Mouse (Mus musculus) myocyte (in vitro differentiated cells): ENCODE data around the gene Defb13. TPM values are rescaled to one million over a fixed set of nuclear protein-coding genes. Genes with fewer than 3 reads are reported as not detected.
"Not testable (repeated sequence)": the region's sequence is repeated elsewhere in the genome, so short reads cannot be mapped to it uniquely, and the experiment has no call there.

Source experiments
- H3K27me3 ChIP-seq: one replicate; pipeline ENCODE4 v1.6.1; 2011; ENCODE audit not compliant: control insufficient read depth, insufficient read depth, insufficient read length
- H3K36me3 ChIP-seq: one replicate; pipeline ENCODE4 v1.6.1; 2011; ENCODE audit not compliant: control insufficient read depth, insufficient read depth
- H3K4me2 ChIP-seq: one replicate; pipeline ENCODE4 v1.6.1; 2011; ENCODE audit warnings: low read depth, control low read depth
- H3K4me3 ChIP-seq: one replicate; pipeline ENCODE4 v1.5.1; 2011; ENCODE audit warnings: mild to moderate bottlenecking, control low read depth, moderate library complexity
- H3K79me2 ChIP-seq: one replicate; pipeline ENCODE4 v1.6.1; 2011; ENCODE audit not compliant: control insufficient read depth, insufficient read depth
- H3ac ChIP-seq: one replicate; pipeline ENCODE4 v1.6.1; 2011; ENCODE audit not compliant: control insufficient read depth, insufficient read length
- CEBPB ChIP-seq: IDR thresholded peaks from 2 replicates; pipeline ENCODE4 v1.6.1; 2011; ENCODE audit warnings: mild to moderate bottlenecking, moderate library complexity; ENCODE audit not compliant: poor library complexity, insufficient read depth, severe bottlenecking
- E2F4 ChIP-seq: IDR thresholded peaks from one replicate; pipeline ENCODE4 v1.6.1; 2011; ENCODE audit warnings: mild to moderate bottlenecking, control low read depth, moderate library complexity; ENCODE audit not compliant: insufficient read depth
- MAX ChIP-seq: IDR thresholded peaks from one replicate; pipeline ENCODE4 v1.6.1; 2011; ENCODE audit warnings: low read depth, mild to moderate bottlenecking, control low read depth
- MYOD1 ChIP-seq, 3 experiments: IDR thresholded peaks; one replicate each; pipeline ENCODE4 v1.6.1; 2011; ENCODE audit warnings: control low read depth in 2 of 3, low read depth in 2 of 3, mild to moderate bottlenecking in 2 of 3, moderate library complexity in 1 of 3; ENCODE audit not compliant: insufficient read length in 2 of 3, control insufficient read depth in 1 of 3
- MYOG ChIP-seq, 3 experiments: IDR thresholded peaks; one replicate each; pipeline ENCODE4 v1.6.1; 2011; ENCODE audit warnings: control low read depth in 2 of 3, low read depth in 2 of 3, mild to moderate bottlenecking in 2 of 3; ENCODE audit not compliant: insufficient read length in 2 of 3, control insufficient read depth in 1 of 3, insufficient read depth in 1 of 3
- POLR2A ChIP-seq: IDR thresholded peaks from one replicate; pipeline ENCODE4 v1.6.1; 2011; ENCODE audit warnings: low read depth, mild to moderate bottlenecking, control low read depth, moderate library complexity; ENCODE audit not compliant: insufficient read length
- POLR2AphosphoS2 ChIP-seq: IDR thresholded peaks from one replicate; pipeline ENCODE4 v1.6.1; 2011; ENCODE audit warnings: low read depth, control low read depth; ENCODE audit not compliant: insufficient read length
- REST ChIP-seq: IDR thresholded peaks from one replicate; pipeline ENCODE4 v1.6.1; 2011; ENCODE audit warnings: mild to moderate bottlenecking, control low read depth, moderate library complexity; ENCODE audit not compliant: insufficient read depth, insufficient read length
- SRF ChIP-seq: IDR thresholded peaks from one replicate; pipeline ENCODE4 v1.6.1; 2011; ENCODE audit warnings: low read depth; ENCODE audit not compliant: control insufficient read depth, insufficient read length
- TCF12 ChIP-seq: IDR thresholded peaks from one replicate; pipeline ENCODE4 v1.6.1; 2011; ENCODE audit warnings: mild to moderate bottlenecking, control low read depth; ENCODE audit not compliant: poor library complexity, insufficient read depth, severe bottlenecking
- TCF3 ChIP-seq: IDR thresholded peaks from one replicate; pipeline ENCODE4 v1.6.1; 2011; ENCODE audit warnings: low read depth, control low read depth; ENCODE audit not compliant: insufficient read length
- USF1 ChIP-seq: IDR thresholded peaks from one replicate; pipeline ENCODE4 v1.6.1; 2011; ENCODE audit warnings: low read depth, mild to moderate bottlenecking, control low read depth, moderate library complexity
- polyA plus RNA-seq: library from polyadenylated mRNA; unstranded; fragments of >200 nt; fragmentation: generic; extraction: Trizol; gene quantifications from one replicate; pipeline ENCODE4 v1.2.1, GENCODE M21; 2012; ENCODE audit warnings: missing spikeins

The Defb13 gene
- polyA plus RNA-seq, 1 experiment, result not detected

- H3K79me2 ChIP-seq, result no peaks in the 10 kb centered on the region
- H3K27me3 ChIP-seq, result no peaks in the 10 kb centered on the region
- H3ac ChIP-seq, result no peak within 1 kb of the TSS
- no peaks in the 10 kb centered on the region for H3K36me3 ChIP-seq
- H3K4me2 ChIP-seq, result no peak within 1 kb of the TSS
- H3K4me3 ChIP-seq, result no peak within 1 kb of the TSS
- TF ChIP-seq REST, result no peak
- TF ChIP-seq USF1, result no peak
- no peak for TF ChIP-seq TCF12
- no peak for TF ChIP-seq MYOG (IDR thresholded peaks at IDR 0.05; ENCODE audit: control insufficient read depth in 1 of 3, insufficient read depth in 1 of 3, insufficient read length in 2 of 3, low read depth in 2 of 3)
- no peak for TF ChIP-seq SRF
- TF ChIP-seq POLR2AphosphoS2, result no peak
- TF ChIP-seq MYOD1 (IDR thresholded peaks at IDR 0.05; ENCODE audit: control insufficient read depth in 1 of 3, insufficient read length in 2 of 3, low read depth in 2 of 3), result no peak
- TF ChIP-seq MAX, result no peak
- TF ChIP-seq CEBPB, result no peak
- TF ChIP-seq E2F4, result no peak
- no peak for TF ChIP-seq POLR2A
- no peak for TF ChIP-seq TCF3
Observed at GRCm38 (mm10) chr8:21932610-21933009, 14.0 kb upstream of the Defb13 start, which contains the start of gene Defb15. Defb15 (minus strand) TSS chr8:21932710.

GRCm38 (mm10) chr8:21938052-21938451, 8.5 kb upstream of the Defb13 start, which contains the start of gene Defb35:
Defb35 (plus strand) TSS chr8:21938352.
- not testable (repeated sequence) for H3K36me3 ChIP-seq, H3K79me2 ChIP-seq, H3K27me3 ChIP-seq, H3K4me3 ChIP-seq, H3ac ChIP-seq, H3K4me2 ChIP-seq

- H3K4me2 ChIP-seq, result no peak overlapping the region
- no peak overlapping the region for H3ac ChIP-seq
- no peaks in the 10 kb centered on the region for H3K36me3 ChIP-seq
- no peaks in the 10 kb centered on the region for H3K27me3 ChIP-seq
- H3K79me2 ChIP-seq, result no peaks in the 10 kb centered on the region
- H3K4me3 ChIP-seq, result no peak overlapping the region
- TF ChIP-seq E2F4 (no peak), MYOG (IDR thresholded peaks at IDR 0.05; ENCODE audit: control insufficient read depth in 1 of 3, insufficient read depth in 1 of 3, insufficient read length in 2 of 3, low read depth in 2 of 3) (no peak), MAX (no peak), TCF3 (no peak), SRF (no peak), CEBPB (no peak)
Observed at GRCm38 (mm10) chr8:21947311-21948017, 902 bp downstream of the Defb13 start.

DNA sequence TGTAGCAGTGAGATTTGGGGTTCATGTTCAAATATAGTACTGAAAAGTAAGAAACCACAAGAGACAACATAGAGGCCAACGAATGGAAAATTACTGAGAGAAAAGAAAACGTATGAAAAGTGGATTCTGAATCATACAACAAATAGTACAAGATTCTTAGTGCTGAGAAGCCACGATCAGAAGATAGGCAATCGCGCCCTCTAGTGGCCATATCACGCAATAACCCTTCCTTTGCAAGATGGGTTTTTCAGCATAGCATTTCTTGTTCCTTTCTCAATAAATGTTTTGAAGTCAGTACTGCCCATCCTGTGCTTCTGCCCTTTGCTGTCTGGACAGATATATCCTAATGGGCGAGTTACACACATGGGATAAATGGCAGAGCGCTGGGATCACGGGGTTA, 8.8 kb downstream of the Defb13 start:
- no peak overlapping the region for H3ac ChIP-seq
- TF ChIP-seq USF1 (no peak), REST (no peak), POLR2A (no peak)
- no peak overlapping the region for H3K4me2 ChIP-seq
- H3K36me3 ChIP-seq, result no peaks in the 10 kb centered on the region
- H3K4me3 ChIP-seq, result no peak overlapping the region
- no peaks in the 10 kb centered on the region for H3K79me2 ChIP-seq
- H3K27me3 ChIP-seq, result no peaks in the 10 kb centered on the region

- Histone ChIP-seq H3K79me2 (no peaks in the 10 kb centered on the region), H3ac (no peak overlapping the region), H3K4me2 (no peak overlapping the region), H3K4me3 (no peak overlapping the region), H3K36me3 (no peaks in the 10 kb centered on the region), H3K27me3 (no peaks in the 10 kb centered on the region)
- TF ChIP-seq REST, result no peak
- no peak for TF ChIP-seq E2F4
- TF ChIP-seq MYOD1 (IDR thresholded peaks at IDR 0.05; ENCODE audit: control insufficient read depth in 1 of 3, insufficient read length in 2 of 3, low read depth in 2 of 3), result no peak
- no peak for TF ChIP-seq USF1
- no peak for TF ChIP-seq POLR2A
- TF ChIP-seq CEBPB, result no peak
- TF ChIP-seq SRF, result no peak
- TF ChIP-seq POLR2AphosphoS2, result no peak
- no peak for TF ChIP-seq TCF12
- no peak for TF ChIP-seq MAX
- TF ChIP-seq TCF3, result no peak
Observed at GRCm38 (mm10) chr8:21956336-21956735, 9.8 kb downstream of the Defb13 start.
